Mouse (Mus musculus): Measurements from ENCODE around the gene Mok. TPM values are rescaled to one million over a fixed set of nuclear protein-coding genes. Genes with fewer than 3 reads are reported as not detected.
A peak's percentile ranks its signal among the peaks of the same experiment; 100 is the strongest.
"Not testable (repeated sequence)": the region's sequence is repeated elsewhere in the genome, so short reads cannot be mapped to it uniquely, and the experiment has no call there.

Mok gene
- polyA plus RNA-seq, 1 experiment from 2014 or later, result 2.5 TPM

DNA sequence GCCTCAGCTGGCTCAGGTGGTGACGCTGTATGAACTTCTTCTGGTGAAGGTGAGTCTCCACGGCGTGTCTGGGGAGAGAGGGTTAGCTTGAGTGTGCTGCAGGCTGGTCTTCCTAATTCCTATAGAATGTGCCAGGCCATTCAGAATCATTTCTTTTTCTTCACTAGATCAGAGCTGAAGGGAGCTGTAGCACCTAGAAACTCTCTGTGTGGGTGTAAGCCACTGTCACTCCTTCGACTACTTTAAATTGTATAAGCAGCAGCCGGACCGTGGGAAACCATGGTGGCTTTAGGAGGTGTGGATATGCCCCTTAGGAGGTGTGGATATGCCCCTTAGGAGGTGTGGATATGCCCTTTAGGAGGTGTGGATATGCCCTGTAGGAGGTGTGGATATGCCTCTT, 23.3 kb upstream of the Mok start:
- Histone ChIP-seq H3K4me2 (no peak overlapping the region), H3K4me1 (no peaks in the 10 kb centered on the region), H3K4me3 (replicated peaks) (no peak overlapping the region), H3K36me3 (peaks cover 37% of the 10 kb centered on the region), H3K27me3 (replicated peaks) (no peaks in the 10 kb centered on the region), H3K9me3 (no peaks in the 10 kb centered on the region), H3K27ac (no peak overlapping the region), H3K9ac (no peak overlapping the region)
- 91% methylated on average over 6 of the region's 6 CpGs for WGBS
- no peak for ATAC-seq (ENCODE audit: insufficient read depth, low FRiP score, low read depth)

DNA sequence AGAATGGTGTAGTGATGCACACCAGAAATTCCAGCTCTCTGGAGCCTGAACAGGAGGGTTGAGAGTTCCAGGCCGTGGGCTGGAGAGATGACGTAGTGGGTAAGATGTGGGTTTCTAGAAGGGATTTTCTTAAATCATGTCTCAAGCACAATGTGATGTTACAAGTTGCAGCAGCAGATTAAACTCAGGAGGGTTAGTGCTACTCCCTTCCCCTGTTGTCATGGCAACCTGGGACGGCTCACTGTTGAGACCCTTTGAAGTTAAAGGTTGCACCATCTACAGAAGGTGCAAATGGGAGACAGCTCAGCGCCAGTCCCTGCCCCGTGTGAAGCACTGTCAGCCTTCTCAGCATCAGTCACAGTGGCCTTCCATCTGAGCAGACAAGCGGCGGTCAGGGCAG, 20.5 kb upstream of the Mok start:
- 54% methylated on average over 7 of the region's 7 CpGs for WGBS
- Histone ChIP-seq H3K4me3 (replicated peaks) (no peak overlapping the region), H3K4me1 (no peaks in the 10 kb centered on the region), H3K27ac (no peak overlapping the region), H3K9me3 (no peaks in the 10 kb centered on the region), H3K4me2 (no peak overlapping the region), H3K36me3 (peaks cover 27% of the 10 kb centered on the region), H3K27me3 (replicated peaks) (no peaks in the 10 kb centered on the region), H3K9ac (no peak overlapping the region)
- no peak for ATAC-seq (ENCODE audit: insufficient read depth, low FRiP score, low read depth)

DNA sequence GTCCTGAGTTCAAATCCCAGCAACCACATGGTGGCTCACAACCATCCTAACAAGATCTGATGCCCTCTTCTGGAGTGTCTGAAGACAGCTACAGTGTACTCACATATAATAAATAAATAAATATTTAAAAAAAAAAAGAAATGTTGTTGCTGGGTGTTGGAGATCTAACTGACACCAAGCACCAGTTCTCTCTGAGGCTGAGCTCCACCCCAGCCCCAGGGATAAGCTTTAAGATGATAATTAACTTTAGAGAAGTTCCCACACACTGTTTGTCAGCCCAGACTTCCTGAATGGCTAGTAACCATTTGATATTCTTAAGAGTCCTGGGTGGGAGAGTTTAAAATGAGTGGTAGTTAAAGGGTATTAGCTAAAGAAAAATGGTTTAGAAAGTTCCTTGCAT, 19.6 kb upstream of the Mok start:
- Histone ChIP-seq H3K4me2 (no peak overlapping the region), H3K9me3 (no peaks in the 10 kb centered on the region), H3K36me3 (peaks cover 30% of the 10 kb centered on the region), H3K27me3 (replicated peaks) (no peaks in the 10 kb centered on the region), H3K4me1 (no peaks in the 10 kb centered on the region), H3K9ac (no peak overlapping the region), H3K4me3 (replicated peaks) (no peak overlapping the region), H3K27ac (no peak overlapping the region)
- no peak for ATAC-seq (ENCODE audit: insufficient read depth, low FRiP score, low read depth)

DNA sequence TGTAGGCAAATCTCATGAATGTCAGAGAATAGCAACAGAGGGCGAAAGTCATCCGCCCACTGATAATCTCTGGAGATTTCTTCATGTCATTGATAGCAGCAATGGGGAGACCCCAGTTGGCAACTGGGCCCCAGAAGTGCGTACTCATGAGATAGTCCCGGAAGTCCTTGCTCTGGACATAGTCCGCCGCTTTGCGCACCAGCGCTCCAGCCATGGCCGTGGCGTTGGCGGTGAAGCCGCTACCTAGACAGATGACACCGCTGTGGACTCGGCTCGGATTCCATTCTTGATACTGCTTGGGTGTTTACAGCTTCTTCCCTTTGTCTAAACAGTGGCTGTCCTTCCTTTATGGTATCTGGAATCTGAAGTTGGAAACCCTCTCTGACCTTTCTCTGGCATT, 17.9 kb upstream of the Mok start:
- H3K4me2 ChIP-seq; H3K4me3 ChIP-seq (replicated peaks); ATAC-seq (ENCODE audit: insufficient read depth, low FRiP score, low read depth); H3K27ac ChIP-seq; H3K4me1 ChIP-seq; H3K9ac ChIP-seq; H3K9me3 ChIP-seq; H3K27me3 ChIP-seq (replicated peaks): not testable (repeated sequence)
- peaks cover 22% of the 10 kb centered on the region for H3K36me3 ChIP-seq
- 94% methylated on average over 15 of the region's 15 CpGs for WGBS

DNA sequence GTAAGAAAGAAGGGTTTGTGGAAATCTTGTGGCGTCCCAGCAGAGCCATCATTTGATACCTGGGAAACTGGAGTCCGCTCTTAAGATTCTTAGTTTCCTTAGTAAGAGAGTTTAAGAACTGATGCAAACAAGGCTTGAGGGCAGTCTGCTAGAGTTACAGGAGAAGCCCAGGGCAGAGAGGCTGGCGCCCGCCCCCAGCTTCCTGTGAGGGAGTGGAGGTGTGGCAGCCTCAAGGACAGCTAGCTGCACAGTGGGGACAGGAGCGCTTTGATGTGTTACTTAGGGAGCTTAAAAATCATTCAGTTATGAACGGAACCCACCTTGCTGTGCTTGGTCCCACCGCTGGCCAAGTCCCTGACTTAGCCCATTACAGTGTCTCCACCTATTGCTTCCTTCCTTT, 16.5 kb upstream of the Mok start:
- Histone ChIP-seq H3K9ac (no peak overlapping the region), H3K4me2 (no peak overlapping the region), H3K27ac (no peak overlapping the region), H3K4me1 (0 out of 2 replicates have a peak, but pooled peaks cover under 1% of the 10 kb centered on the region), H3K4me3 (replicated peaks) (no peak overlapping the region), H3K9me3 (no peaks in the 10 kb centered on the region), H3K36me3 (peaks cover 14% of the 10 kb centered on the region), H3K27me3 (replicated peaks) (no peaks in the 10 kb centered on the region)
- ATAC-seq (ENCODE audit: insufficient read depth, low FRiP score, low read depth), result no peak
- WGBS, result 85% methylated on average over 7 of the region's 7 CpGs

DNA sequence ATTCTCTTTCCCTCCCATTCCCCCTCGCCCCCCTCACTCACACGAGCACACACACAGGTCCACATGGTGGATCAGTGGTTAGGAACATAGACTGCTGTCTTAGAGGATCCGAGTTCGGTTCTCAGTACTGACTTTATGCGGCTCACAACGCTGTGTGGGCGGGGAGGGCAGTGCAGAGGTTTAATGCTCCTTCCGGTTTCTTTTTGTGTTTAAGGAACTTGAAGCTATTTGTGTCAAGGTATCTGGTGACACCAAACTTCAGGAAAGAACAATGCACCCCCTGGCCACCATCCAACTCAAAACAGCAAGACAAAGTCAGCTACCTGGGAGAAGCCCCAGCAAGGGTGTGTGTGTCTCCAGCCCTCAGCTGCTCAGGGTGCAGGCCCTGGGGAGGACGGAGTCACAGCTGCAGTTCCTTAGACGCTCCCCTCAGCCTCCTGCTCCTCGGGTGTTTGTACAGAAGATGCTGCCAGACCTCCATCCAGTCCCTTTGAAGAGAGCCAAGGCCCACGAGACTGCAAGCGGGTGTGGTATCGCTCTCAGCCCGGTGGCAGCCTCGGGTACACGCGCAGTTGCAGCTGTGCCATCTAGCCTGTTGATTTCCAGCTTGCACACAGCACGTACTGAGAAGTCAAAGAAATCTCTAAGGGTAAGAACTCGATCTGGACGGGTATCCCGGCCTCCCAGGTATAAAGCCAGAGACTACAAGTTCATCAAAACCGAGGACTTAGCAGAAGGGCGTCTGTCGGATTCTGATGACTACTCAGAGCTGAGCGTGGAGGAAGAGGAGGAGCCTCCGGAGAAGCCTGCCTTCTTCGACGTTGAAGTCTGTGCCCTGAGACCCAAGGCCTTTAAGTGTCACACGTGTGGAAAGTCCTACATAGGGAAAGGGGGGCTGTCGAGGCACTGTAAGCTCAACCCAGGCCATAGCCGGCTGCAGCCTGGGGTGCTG, 14.3 kb upstream of the Mok start:
- no peak overlapping the region for H3K27ac ChIP-seq
- peaks cover 7% of the 10 kb centered on the region for H3K36me3 ChIP-seq
- H3K4me1 ChIP-seq, result peaks cover 9% of the 10 kb centered on the region
- ATAC-seq (ENCODE audit: insufficient read depth, low FRiP score, low read depth), result no peak
- no peak overlapping the region for H3K9ac ChIP-seq
- no peaks in the 10 kb centered on the region for H3K27me3 ChIP-seq (replicated peaks)
- no peaks in the 10 kb centered on the region for H3K9me3 ChIP-seq
- 87% methylated on average over 32 of the region's 32 CpGs for WGBS
- H3K4me3 ChIP-seq (replicated peaks), result no peak overlapping the region
- H3K4me2 ChIP-seq, result no peak overlapping the region

DNA sequence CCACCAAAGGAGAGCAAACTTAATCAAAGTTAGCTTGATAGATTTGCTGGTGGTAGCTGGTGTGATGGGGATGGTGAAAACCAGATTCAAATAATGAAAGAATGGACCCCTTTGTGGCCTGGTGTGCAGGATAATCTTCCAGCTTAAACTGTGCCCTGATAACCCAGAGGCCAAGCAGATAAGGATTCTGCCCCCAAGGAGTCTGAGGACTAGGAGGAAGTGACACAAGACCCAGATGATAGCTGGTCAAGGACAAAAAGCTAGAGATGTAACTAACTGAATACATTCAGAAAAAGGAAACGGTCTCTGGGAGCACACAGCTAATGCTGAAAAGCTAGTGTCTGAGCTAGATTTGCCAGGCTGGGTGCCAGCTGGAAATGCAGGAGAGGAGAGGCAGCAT, 11.2 kb upstream of the Mok start:
- H3K4me2 ChIP-seq, result peak overlapping the region; percentile 78; the same call in 1 of the 2 replicates
- WGBS, result 81% methylated on average over 1 of the region's 1 CpGs
- no peak overlapping the region for H3K4me3 ChIP-seq (replicated peaks)
- H3K4me1 ChIP-seq, result peaks cover 9% of the 10 kb centered on the region
- no peak for ATAC-seq (ENCODE audit: insufficient read depth, low FRiP score, low read depth)
- H3K9me3 ChIP-seq, result no peaks in the 10 kb centered on the region
- peaks cover 7% of the 10 kb centered on the region for H3K36me3 ChIP-seq
- no peak overlapping the region for H3K9ac ChIP-seq
- no peaks in the 10 kb centered on the region for H3K27me3 ChIP-seq (replicated peaks)
- H3K27ac ChIP-seq, result no peak overlapping the region

DNA sequence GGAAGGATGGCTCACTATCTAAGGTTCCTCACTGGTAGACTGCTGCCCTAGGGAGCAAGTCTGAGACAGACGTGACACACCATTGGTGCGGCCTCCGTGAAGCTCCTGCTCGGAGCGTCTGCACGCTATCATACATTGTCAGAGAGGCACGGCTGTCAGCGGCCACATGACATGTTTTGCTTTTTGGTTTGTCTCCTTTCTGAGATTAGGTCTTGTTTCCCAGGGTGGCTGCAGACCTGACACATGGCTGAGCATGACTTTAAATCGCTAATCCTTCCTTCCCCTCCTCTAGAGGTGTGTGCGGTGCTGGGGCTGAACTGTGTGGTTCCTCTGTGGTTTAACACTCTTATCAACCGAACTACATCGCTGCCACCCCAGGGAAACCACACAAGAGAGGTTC, 10.7 kb upstream of the Mok start:
- Histone ChIP-seq H3K27ac (no peak overlapping the region), H3K9me3 (no peaks in the 10 kb centered on the region), H3K9ac (no peak overlapping the region), H3K4me3 (replicated peaks) (0 out of 2 replicates have a peak overlapping the region, but pooled peaks have one; percentile 80), H3K4me2 (peak overlapping the region; percentile 78), H3K36me3 (peaks cover 7% of the 10 kb centered on the region), H3K4me1 (peaks cover 10% of the 10 kb centered on the region), H3K27me3 (replicated peaks) (no peaks in the 10 kb centered on the region)
- ATAC-seq (ENCODE audit: insufficient read depth, low FRiP score, low read depth), result no peak
- whole genome bisulfite sequencing, result 67% methylated on average over 12 of the region's 12 CpGs

DNA sequence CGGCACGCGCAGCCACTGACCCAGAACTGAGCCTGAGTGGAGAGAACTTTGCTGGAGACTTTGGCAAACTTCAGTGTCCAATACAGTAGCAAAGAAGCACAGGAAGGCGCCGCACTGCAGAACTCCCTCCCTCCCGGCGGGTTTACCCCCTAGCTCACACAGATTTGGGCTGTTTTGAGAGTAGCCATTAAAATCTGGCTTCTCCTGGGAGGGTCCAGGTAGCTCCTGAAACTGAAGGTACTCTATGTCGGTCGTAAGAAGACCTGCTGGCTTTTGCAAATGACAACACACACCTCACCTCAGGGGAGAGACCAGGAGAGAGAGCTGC, 10.2 kb upstream of the Mok start:
- Histone ChIP-seq H3K9ac (peak overlapping the region; percentile 65; the same call in 1 of the 2 replicates), H3K4me1 (peaks cover 15% of the 10 kb centered on the region), H3K27me3 (replicated peaks) (no peaks in the 10 kb centered on the region), H3K27ac (peak overlapping the region; percentile 82), H3K4me2 (peak overlapping the region; percentile 78), H3K9me3 (no peaks in the 10 kb centered on the region), H3K4me3 (replicated peaks) (peak overlapping the region; percentile 80), H3K36me3 (peaks cover 7% of the 10 kb centered on the region)
- no peak for ATAC-seq (ENCODE audit: insufficient read depth, low FRiP score, low read depth)
- WGBS, result 6% methylated on average over 9 of the region's 9 CpGs

DNA sequence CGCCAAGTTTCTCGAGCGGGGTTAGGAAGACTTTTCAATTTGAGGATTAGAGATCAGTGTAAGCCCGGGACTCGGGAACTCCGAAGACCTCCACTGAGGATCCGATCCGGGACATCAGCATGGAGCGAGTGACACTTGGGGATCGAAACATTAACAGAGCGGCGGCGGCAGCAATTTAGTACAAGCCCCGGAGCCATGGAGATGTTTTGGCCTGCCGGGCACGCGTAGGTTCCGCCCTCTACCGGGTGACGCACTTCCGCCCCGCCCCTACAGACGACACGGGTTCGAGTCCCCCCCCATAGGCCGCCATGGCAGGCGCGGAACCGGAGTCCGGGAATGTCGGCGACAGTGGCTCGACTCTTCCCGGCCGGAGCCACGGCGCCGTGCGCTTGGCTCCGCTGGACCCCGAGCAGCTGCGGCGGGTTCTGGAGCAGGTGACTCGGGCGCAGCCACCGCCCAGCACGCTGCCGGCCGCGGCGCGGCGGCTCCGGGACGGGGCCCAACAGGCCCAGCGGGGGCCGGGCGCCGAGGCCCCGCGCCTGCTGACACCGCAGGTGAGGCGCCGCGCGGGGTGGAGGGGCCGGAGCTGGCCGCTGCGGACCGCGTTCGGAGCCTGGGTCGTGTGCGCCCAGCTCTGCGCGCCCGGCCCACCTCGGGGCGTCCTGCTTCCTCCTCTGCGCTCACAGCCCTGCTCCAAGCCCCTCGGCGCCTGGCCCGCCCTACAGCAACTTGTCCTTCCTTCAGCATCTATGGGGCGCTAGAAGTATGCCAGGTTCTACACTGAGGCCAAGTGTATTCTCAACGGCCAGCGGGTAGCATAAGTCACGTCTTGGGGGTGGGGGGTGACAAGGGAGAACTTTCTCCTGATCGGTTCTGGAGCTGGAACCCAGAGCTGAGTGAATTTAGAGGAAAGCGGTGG, 9.5 kb upstream of the Mok start, which contains the start of gene Zfp839:
Gene Zfp839 (plus strand): TSS at position 244 of the 919 bp plus-strand sequence.
- peaks cover under 1% of the 10 kb centered on the region; the same call in 1 of the 2 replicates for H3K36me3 ChIP-seq
- peak; percentile 63 for ATAC-seq (ENCODE audit: insufficient read depth, low FRiP score, low read depth)
- H3K4me2 ChIP-seq, result peak within 1 kb of the TSS; percentile 78
- peak within 1 kb of the TSS; percentile 80 for H3K4me3 ChIP-seq (replicated peaks)
- peak within 1 kb of the TSS; percentile 65 for H3K9ac ChIP-seq
- peaks cover 19% of the 10 kb centered on the region for H3K4me1 ChIP-seq
- H3K27me3 ChIP-seq (replicated peaks), result no peaks in the 10 kb centered on the region
- whole genome bisulfite sequencing, result under 1% methylated on average over 83 of the region's 89 CpGs
- H3K27ac ChIP-seq, result peak within 1 kb of the TSS; percentile 82
- no peaks in the 10 kb centered on the region for H3K9me3 ChIP-seq

DNA sequence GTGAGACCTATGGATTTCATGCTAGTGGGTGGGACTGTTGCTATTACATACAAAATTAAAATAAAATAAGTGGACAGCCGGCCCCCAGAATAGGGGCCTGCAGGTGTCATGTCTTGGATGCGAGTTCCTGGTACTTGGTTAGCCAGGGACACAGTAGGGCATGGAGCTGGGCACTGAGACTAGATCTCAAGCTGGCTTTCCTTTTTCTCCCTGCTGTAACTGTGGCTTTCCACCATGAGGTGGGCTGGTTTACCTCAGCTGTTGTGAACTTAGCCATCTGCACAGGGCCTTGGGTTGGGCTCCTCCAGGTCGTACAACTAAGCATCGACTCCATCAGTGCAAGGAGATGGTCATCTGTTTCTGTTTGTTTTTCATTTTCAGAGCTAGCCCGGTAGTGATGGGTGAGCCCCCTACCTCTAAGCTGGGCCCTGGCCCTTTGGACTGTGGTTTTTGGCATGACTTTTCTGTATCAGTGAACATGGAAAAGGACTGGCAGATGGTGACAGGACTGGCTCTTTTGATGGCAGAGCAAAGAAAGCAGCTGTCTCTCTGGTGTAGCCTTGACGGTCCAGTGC, 5.5 kb upstream of the Mok start:
- Histone ChIP-seq H3K9ac (no peak overlapping the region), H3K4me1 (peaks cover 19% of the 10 kb centered on the region), H3K4me2 (peak overlapping the region; percentile 84), H3K27ac (no peak overlapping the region), H3K27me3 (replicated peaks) (no peaks in the 10 kb centered on the region), H3K9me3 (no peaks in the 10 kb centered on the region), H3K36me3 (no peaks in the 10 kb centered on the region), H3K4me3 (replicated peaks) (peak overlapping the region; percentile 61)
- ATAC-seq (ENCODE audit: insufficient read depth, low FRiP score, low read depth), result no peak
- 71% methylated on average over 6 of the region's 6 CpGs for WGBS

Measured in stomach, embryonic 15.5 days (tissue).